Mouse (Mus musculus): ENCODE measurements around the gene Gm20388.

DNA sequence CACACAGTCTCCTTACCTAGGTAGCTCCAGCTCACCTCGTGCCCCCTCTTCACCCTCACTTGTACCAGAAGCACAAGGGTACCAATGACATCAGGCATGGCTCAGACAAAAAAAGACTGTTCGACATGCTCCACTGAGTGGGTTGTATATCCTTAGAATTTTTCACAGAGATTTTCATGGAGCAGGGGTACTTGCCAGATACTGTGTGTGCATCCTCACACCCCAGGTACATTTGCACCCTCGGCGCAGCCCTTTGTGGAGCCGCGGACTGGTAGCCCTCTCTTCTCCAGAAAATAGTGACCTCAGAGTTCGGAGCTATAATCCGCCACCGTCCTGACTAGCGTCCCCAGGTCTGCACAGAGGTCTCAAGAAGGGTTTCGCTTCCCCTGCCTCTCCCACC is 3500.1 kb downstream of the Gm20388 start:
- TF ChIP-seq CTCF (IDR thresholded peaks at IDR 0.05; ENCODE audit: insufficient read depth, low read depth, low read length) (no peak), POLR2A (IDR thresholded peaks at IDR 0.05; ENCODE audit: insufficient read depth, low read depth, low read length) (no peak)

All from olfactory bulb, adult 2 months (tissue).